In genomic region chr10:69670496-69670895, GRCm38 (mm10) we compare ENCODE assay signal across 14 mouse cellular contexts.
"Had no signal": no experiment of that assay in that cellular context is flagged by ENCODE, and none has a peak within 500 bp of the region (broad histone marks: within the 10 kb centered on the region; RNA-seq: fewer than 3 reads in every experiment).

No protein-coding gene starts in this region.

- ATAC-seq: liver, postnatal 0 days had no signal

- H3K27me3 ChIP-seq: kidney, embryonic 15.5 days; limb, embryonic 12.5 days; limb, embryonic 15.5 days; lung, embryonic 15.5 days had no signal

- H3K4me3 ChIP-seq: kidney, embryonic 15.5 days; limb, embryonic 12.5 days; limb, embryonic 15.5 days; lung, embryonic 15.5 days had no signal

- H3K4me2 ChIP-seq: kidney, embryonic 15.5 days; limb, embryonic 12.5 days; limb, embryonic 15.5 days; liver, embryonic 11.5 days; lung, embryonic 15.5 days; midbrain, embryonic 11.5 days had no signal

- H3K27ac ChIP-seq: kidney, embryonic 15.5 days; limb, embryonic 12.5 days; limb, embryonic 15.5 days; liver, embryonic 14.5 days; lung, embryonic 15.5 days had no signal

- DNase-seq: left cerebral cortex, postnatal 4 days; liver, postnatal 0 days; lung, postnatal 10 days; lung, postnatal 36 days; midbrain, embryonic 14.5 days; thymus, adult 18-20 months; thymus, postnatal 36 days had no signal

- H3K36me3 ChIP-seq: kidney, embryonic 15.5 days; limb, embryonic 12.5 days; limb, embryonic 15.5 days; lung, embryonic 15.5 days had no signal

- H3K4me1 ChIP-seq: limb, embryonic 12.5 days; limb, embryonic 15.5 days; lung, embryonic 15.5 days had no signal

- H3K9me3 ChIP-seq: kidney, embryonic 15.5 days; limb, embryonic 15.5 days; lung, embryonic 15.5 days had no signal

- H3K9ac ChIP-seq: kidney, embryonic 15.5 days; limb, embryonic 12.5 days; limb, embryonic 15.5 days; liver, embryonic 14.5 days; liver, postnatal 0 days; lung, embryonic 15.5 days had no signal
